Mouse (Mus musculus) MEL (cell line): Measurements from ENCODE around the gene Btbd16. TPM values are rescaled to one million over a fixed set of nuclear protein-coding genes. Genes with fewer than 3 reads are reported as not detected.

ENCODE experiments used
- DNase-seq: peaks from one replicate; pipeline ENCODE4 v3.0.0; 2011; ENCODE audit warnings: low read depth, low spot score
- H3K27ac ChIP-seq: 2 replicates; pipeline ENCODE4 v1.5.1; 2012; ENCODE audit warnings: low read depth, mild to moderate bottlenecking, control low read depth, low read length, moderate library complexity; ENCODE audit not compliant: control insufficient read depth
- H3K27me3 ChIP-seq, 2 experiments: fragments of 150-350 bp in 1 of 2; sonication (generic) in 1 of 2; 2 replicates each; pipeline ENCODE4 v1.6.1; 2012; ENCODE audit warnings: low read length in 2 of 2, mild to moderate bottlenecking in 2 of 2, improper control_type of control experiment in 1 of 2, moderate library complexity in 1 of 2; ENCODE audit not compliant: insufficient read depth in 2 of 2, control insufficient read depth in 1 of 2
- H3K36me3 ChIP-seq, 2 experiments: 2 replicates each; pipeline ENCODE4 v1.6.1; 2012 to 2014; ENCODE audit warnings: low read length in 2 of 2, improper control_type of control experiment in 1 of 2, inconsistent platforms in 1 of 2, mild to moderate bottlenecking in 1 of 2; ENCODE audit not compliant: insufficient read depth in 2 of 2, control insufficient read depth in 1 of 2
- H3K4me1 ChIP-seq, 2 experiments: fragments of 150-350 bp in 1 of 2; sonication (generic) in 1 of 2; 2 replicates each; pipeline ENCODE4 v1.6.1; 2012; ENCODE audit warnings: low read length in 2 of 2, improper control_type of control experiment in 1 of 2, mild to moderate bottlenecking in 1 of 2; ENCODE audit not compliant: insufficient read depth in 2 of 2, control insufficient read depth in 1 of 2
- H3K4me3 ChIP-seq, 2 experiments: fragments of 150-350 bp in 1 of 2; sonication (generic) in 1 of 2; 2 replicates each; pipeline ENCODE4 v1.5.1; 2012; ENCODE audit warnings: low read depth in 2 of 2, low read length in 2 of 2, mild to moderate bottlenecking in 2 of 2, moderate library complexity in 2 of 2, control low read depth in 1 of 2, improper control_type of control experiment in 1 of 2; ENCODE audit not compliant: control insufficient read depth in 1 of 2, insufficient read depth in 1 of 2
- H3K79me2 ChIP-seq: 2 replicates; pipeline ENCODE4 v1.6.1; 2012; ENCODE audit warnings: mild to moderate bottlenecking, low read length, moderate library complexity; ENCODE audit not compliant: control insufficient read depth, poor library complexity, insufficient read depth
- H3K9ac ChIP-seq: 2 replicates; pipeline ENCODE4 v1.6.1; 2012; ENCODE audit warnings: low read depth, mild to moderate bottlenecking, control low read depth, low read length, moderate library complexity; ENCODE audit not compliant: control insufficient read depth, poor library complexity, severe bottlenecking
- H3K9me3 ChIP-seq: fragments of 150-350 bp; sonication (generic); replicated peaks from 2 replicates; pipeline ENCODE4 v1.6.1; 2012; ENCODE audit warnings: mild to moderate bottlenecking, low read length, improper control_type of control experiment, moderate library complexity; ENCODE audit not compliant: insufficient read depth
- BHLHE40 ChIP-seq: IDR thresholded peaks from 2 replicates; pipeline ENCODE4 v1.6.1; 2012; ENCODE audit warnings: low read depth, mild to moderate bottlenecking, inconsistent platforms, low read length, improper control_type of control experiment, borderline replicate concordance
- CHD1 ChIP-seq: IDR thresholded peaks from 2 replicates; pipeline ENCODE4 v1.6.1; 2012; ENCODE audit warnings: low read depth, mild to moderate bottlenecking, inconsistent platforms, low read length, improper control_type of control experiment
- CHD2 ChIP-seq: IDR thresholded peaks from 2 replicates; pipeline ENCODE4 v1.6.1; 2011; ENCODE audit warnings: low read length, improper control_type of control experiment
- CTCF ChIP-seq, 3 experiments: IDR thresholded peaks in 2 of 3; conservative IDR thresholded peaks in 1 of 3; 2 replicates each; pipeline ENCODE4 v1.5.1; 2011 to 2012; ENCODE audit warnings: low read length in 3 of 3, low read depth in 2 of 3, mild to moderate bottlenecking in 2 of 3, improper control_type of control experiment in 1 of 3, inconsistent platforms in 1 of 3, mixed read lengths in 1 of 3, moderate library complexity in 1 of 3; ENCODE audit not compliant: control insufficient read depth in 1 of 3, insufficient read depth in 1 of 3, poor library complexity in 1 of 3, severe bottlenecking in 1 of 3
- E2F4 ChIP-seq: IDR thresholded peaks from 2 replicates; pipeline ENCODE4 v1.6.1; 2011; ENCODE audit warnings: low read depth, low read length, improper control_type of control experiment, borderline replicate concordance
- ELF1 ChIP-seq: IDR thresholded peaks from 2 replicates; pipeline ENCODE4 v1.6.1; 2014; ENCODE audit warnings: low read depth, mild to moderate bottlenecking, inconsistent platforms, low read length, improper control_type of control experiment, moderate library complexity
- EP300 ChIP-seq, 2 experiments: IDR thresholded peaks; 2 replicates each; pipeline ENCODE4 v1.6.1; 2011; ENCODE audit warnings: improper control_type of control experiment in 2 of 2, low read length in 2 of 2, low read depth in 1 of 2, mild to moderate bottlenecking in 1 of 2
- ETS1 ChIP-seq: IDR thresholded peaks from 2 replicates; pipeline ENCODE4 v1.6.1; 2012; ENCODE audit warnings: low read depth, mild to moderate bottlenecking, inconsistent platforms, low read length, improper control_type of control experiment, moderate library complexity
- GABPA ChIP-seq: IDR thresholded peaks from 2 replicates; pipeline ENCODE4 v1.6.1; 2012; ENCODE audit warnings: low read depth, mild to moderate bottlenecking, inconsistent platforms, low read length, improper control_type of control experiment, moderate library complexity
- GATA1 ChIP-seq: IDR thresholded peaks from 2 replicates; pipeline ENCODE4 v1.6.1; 2011; ENCODE audit warnings: low read depth, low read length, improper control_type of control experiment
- HCFC1 ChIP-seq: IDR thresholded peaks from 2 replicates; pipeline ENCODE4 v1.6.1; 2012; ENCODE audit warnings: low read depth, mild to moderate bottlenecking, inconsistent platforms, low read length, improper control_type of control experiment, moderate library complexity
- JUND ChIP-seq: IDR thresholded peaks from 2 replicates; pipeline ENCODE4 v1.6.1; 2011; ENCODE audit warnings: low read depth, mild to moderate bottlenecking, improper control_type of control experiment, low read length
- KAT2A ChIP-seq: conservative IDR thresholded peaks from 2 replicates; pipeline ENCODE4 v1.6.1; 2012; ENCODE audit warnings: low read depth, low read length, improper control_type of control experiment, inconsistent platforms
- MAFK ChIP-seq: IDR thresholded peaks from 2 replicates; pipeline ENCODE4 v1.6.1; 2011; ENCODE audit warnings: low read depth, mild to moderate bottlenecking, low read length, improper control_type of control experiment, borderline replicate concordance
- MAX ChIP-seq: IDR thresholded peaks from 2 replicates; pipeline ENCODE4 v1.6.1; 2011; ENCODE audit warnings: low read length, improper control_type of control experiment
- MAZ ChIP-seq: IDR thresholded peaks from 2 replicates; pipeline ENCODE4 v1.6.1; 2012; ENCODE audit warnings: low read depth, mild to moderate bottlenecking, inconsistent platforms, low read length, improper control_type of control experiment
- MEF2A ChIP-seq: IDR thresholded peaks from 2 replicates; pipeline ENCODE4 v1.6.1; 2014; ENCODE audit warnings: low read depth, mild to moderate bottlenecking, inconsistent platforms, low read length, improper control_type of control experiment; ENCODE audit not compliant: poor library complexity, insufficient replicate concordance, severe bottlenecking; ENCODE audit errors: extremely low read depth
- MXI1 ChIP-seq: IDR thresholded peaks from 2 replicates; pipeline ENCODE4 v1.6.1; 2011; ENCODE audit warnings: mild to moderate bottlenecking, low read depth, low read length, improper control_type of control experiment
- MYB ChIP-seq: IDR thresholded peaks from 2 replicates; pipeline ENCODE4 v1.6.1; 2011; ENCODE audit warnings: mild to moderate bottlenecking, low read depth, low read length, improper control_type of control experiment
- MYC ChIP-seq: IDR thresholded peaks from 2 replicates; pipeline ENCODE4 v1.6.1; 2011; ENCODE audit warnings: low read depth, mild to moderate bottlenecking, low read length, improper control_type of control experiment, moderate library complexity
- NRF1 ChIP-seq: IDR thresholded peaks from 2 replicates; pipeline ENCODE4 v1.6.1; 2014; ENCODE audit warnings: low read depth, mild to moderate bottlenecking, inconsistent platforms, low read length, improper control_type of control experiment, moderate library complexity; ENCODE audit not compliant: poor library complexity, insufficient read depth, severe bottlenecking
- POLR2A ChIP-seq, 2 experiments: IDR thresholded peaks; 2 replicates each; pipeline ENCODE4 v1.6.1; 2011 to 2012; ENCODE audit warnings: low read length in 2 of 2, mild to moderate bottlenecking in 2 of 2, control low read depth in 1 of 2, improper control_type of control experiment in 1 of 2, low read depth in 1 of 2, moderate library complexity in 1 of 2; ENCODE audit not compliant: control insufficient read depth in 1 of 2, insufficient read depth in 1 of 2, poor library complexity in 1 of 2
- POLR2AphosphoS5 ChIP-seq: IDR thresholded peaks from 2 replicates; pipeline ENCODE4 v1.6.1; 2012; ENCODE audit warnings: low read depth, borderline replicate concordance, mild to moderate bottlenecking, inconsistent platforms, low read length, moderate library complexity, mixed read lengths
- RAD21 ChIP-seq: IDR thresholded peaks from 2 replicates; pipeline ENCODE4 v1.6.1; 2011; ENCODE audit warnings: mild to moderate bottlenecking, low read depth, low read length, improper control_type of control experiment
- SIN3A ChIP-seq: IDR thresholded peaks from 2 replicates; pipeline ENCODE4 v1.6.1; 2012; ENCODE audit warnings: low read length, improper control_type of control experiment, inconsistent platforms
- SMC3 ChIP-seq: IDR thresholded peaks from 2 replicates; pipeline ENCODE4 v1.6.1; 2011; ENCODE audit warnings: low read depth, low read length, improper control_type of control experiment
- TAL1 ChIP-seq: IDR thresholded peaks from 2 replicates; pipeline ENCODE4 v1.6.1; 2012; ENCODE audit warnings: mild to moderate bottlenecking, inconsistent platforms, low read length, moderate library complexity, mixed read lengths
- TBP ChIP-seq: IDR thresholded peaks from 2 replicates; pipeline ENCODE4 v1.8.0; 2011; ENCODE audit warnings: low read depth, low read length, improper control_type of control experiment
- TCF12 ChIP-seq: IDR thresholded peaks from 2 replicates; pipeline ENCODE4 v1.6.1; 2014; ENCODE audit warnings: low read depth, mild to moderate bottlenecking, inconsistent platforms, low read length, improper control_type of control experiment, moderate library complexity
- UBTF ChIP-seq: IDR thresholded peaks from 2 replicates; pipeline ENCODE4 v1.6.1; 2012; ENCODE audit warnings: low read depth, mild to moderate bottlenecking, inconsistent platforms, low read length, improper control_type of control experiment, moderate library complexity, borderline replicate concordance; ENCODE audit not compliant: insufficient read depth
- USF1 ChIP-seq: IDR thresholded peaks from 2 replicates; pipeline ENCODE4 v1.6.1; 2014; ENCODE audit warnings: low read depth, mild to moderate bottlenecking, inconsistent platforms, low read length, improper control_type of control experiment, moderate library complexity
- USF2 ChIP-seq, 2 experiments: IDR thresholded peaks; 2 replicates each; pipeline ENCODE4 v1.6.1; 2011 to 2012; ENCODE audit warnings: improper control_type of control experiment in 2 of 2, low read length in 2 of 2, borderline replicate concordance in 1 of 2, inconsistent platforms in 1 of 2, low read depth in 1 of 2, mild to moderate bottlenecking in 1 of 2; ENCODE audit not compliant: insufficient read depth in 1 of 2
- ZC3H11A ChIP-seq: IDR thresholded peaks from 2 replicates; pipeline ENCODE4 v1.6.1; 2012; ENCODE audit warnings: low read depth, mild to moderate bottlenecking, inconsistent platforms, low read length, improper control_type of control experiment
- ZKSCAN1 ChIP-seq: IDR thresholded peaks from 2 replicates; pipeline ENCODE4 v1.6.1; 2012; ENCODE audit warnings: low read depth, mild to moderate bottlenecking, inconsistent platforms, low read length, improper control_type of control experiment, moderate library complexity
- ZMIZ1 ChIP-seq: IDR thresholded peaks from 2 replicates; pipeline ENCODE4 v1.6.1; 2012; ENCODE audit warnings: low read depth, mild to moderate bottlenecking, inconsistent platforms, low read length, improper control_type of control experiment, moderate library complexity
- ZNF384 ChIP-seq: IDR thresholded peaks from 2 replicates; pipeline ENCODE4 v1.6.1; 2012; ENCODE audit warnings: low read depth, mild to moderate bottlenecking, inconsistent platforms, low read length, improper control_type of control experiment
- polyA plus RNA-seq, 2 experiments: library from polyadenylated mRNA; stranded (reverse) in 1 of 2; unstranded in 1 of 2; fragments of >175 nt in 1 of 2; fragments of >200 nt in 1 of 2; gene quantifications; 2 replicates each; pipeline versions ENCODE4 v1.2.1 to v1.2.4; 2012; ENCODE audit warnings: low replicate concordance in 2 of 2, low read depth in 1 of 2; ENCODE audit not compliant: insufficient read length in 2 of 2, insufficient read depth in 1 of 2, missing spikeins in 1 of 2
- total RNA-seq: library from RNA; depleted of rRNA; stranded (reverse); fragments of 300-350 nt; gene quantifications from 2 replicates; pipeline ENCODE4 v1.2.3, GENCODE M21; 2012; rRNA removed

The Btbd16 gene
- 0.72 and 0.89 TPM in 2 replicates for total RNA-seq
- polyA plus RNA-seq: under 1 TPM in 1 of 2 experiments, not detected in 1; 0.71 TPM

DNA sequence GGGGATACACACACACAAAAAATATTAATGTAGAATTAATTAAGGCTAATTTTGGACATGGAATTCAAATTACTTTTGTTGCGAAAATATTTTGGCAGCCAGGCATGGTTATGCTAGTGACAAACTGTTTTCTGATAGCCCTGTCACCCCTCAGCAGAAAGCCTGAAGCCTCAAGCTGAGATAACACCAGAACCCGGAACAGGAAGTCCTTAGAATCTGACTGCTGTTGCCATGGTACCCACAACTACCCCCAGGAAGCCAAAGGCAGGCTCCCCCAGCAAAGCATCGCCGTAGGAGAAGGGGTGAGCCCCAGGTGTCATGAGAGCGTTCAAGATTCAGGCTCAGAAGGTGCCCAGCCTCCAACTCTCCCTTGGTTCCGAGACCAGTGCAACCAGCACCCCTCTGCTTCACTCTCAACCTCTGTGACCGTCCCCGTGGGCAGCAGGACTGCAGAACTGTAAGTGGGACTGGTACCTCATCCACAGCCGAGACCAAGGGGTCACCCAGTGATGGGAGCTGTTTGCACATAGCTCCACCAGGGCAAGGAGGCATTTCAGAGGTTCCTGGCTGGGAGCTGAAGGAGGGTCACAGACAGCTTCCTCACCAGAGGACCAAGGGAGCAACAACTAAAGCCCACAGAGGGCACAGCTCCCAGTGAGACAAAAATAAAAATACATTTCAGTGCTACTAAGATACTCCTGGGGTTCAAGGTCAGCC is at the start of gene Btbd16:
Btbd16 (plus strand) TSS at position 156 of the 717 bp plus-strand sequence.
- Histone ChIP-seq H3K79me2 (no peaks in the 10 kb centered on the region), H3K9me3 (no peaks in the 10 kb centered on the region), H3K4me1 (peaks cover 3 to 8% of the 10 kb centered on the region in 2 experiments; a peak in 3 of 4 replicates)
- no peak for TF ChIP-seq CHD1
- TF ChIP-seq GATA1: peak; percentile 80
- TF ChIP-seq SIN3A: peak; percentile 83
- TF ChIP-seq ZNF384: no peak
- no peak for TF ChIP-seq MEF2A
- no peak for TF ChIP-seq ZMIZ1
- TF ChIP-seq MYB: no peak
- TF ChIP-seq POLR2AphosphoS5: no peak
- TF ChIP-seq BHLHE40: no peak
- peak; percentile 38; the same call in 1 of the 2 replicates for TF ChIP-seq TBP
- no peak for TF ChIP-seq ZKSCAN1
- TF ChIP-seq MXI1: peak; percentile 82
- no peak for TF ChIP-seq RAD21
- TF ChIP-seq E2F4: no peak
- TF ChIP-seq POLR2A (IDR thresholded peaks at IDR 0.05; ENCODE audit: control insufficient read depth in 1 of 2, insufficient read depth in 1 of 2, low read depth in 1 of 2, low read length in 2 of 2, poor library complexity in 1 of 2): no peak
- no peak for TF ChIP-seq CTCF (IDR thresholded peaks at IDR 0.05 in 2 of 3, conservative IDR thresholded peaks at IDR 0.05 in 1 of 3; ENCODE audit: control insufficient read depth in 1 of 3, insufficient read depth in 1 of 3, low read depth in 2 of 3, low read length in 3 of 3, poor library complexity in 1 of 3, severe bottlenecking in 1 of 3)
- no peak for TF ChIP-seq USF2 (IDR thresholded peaks at IDR 0.05; ENCODE audit: borderline replicate concordance in 1 of 2, insufficient read depth in 1 of 2, low read depth in 1 of 2, low read length in 2 of 2)
- peak; percentile 49; the same call in 1 of the 2 replicates for TF ChIP-seq ETS1
- TF ChIP-seq EP300 (IDR thresholded peaks at IDR 0.05; ENCODE audit: low read depth in 1 of 2, low read length in 2 of 2): peak; percentile 44 to 59
- no peak for TF ChIP-seq MAFK
- no peak for TF ChIP-seq NRF1
- TF ChIP-seq CHD2: no peak
- TF ChIP-seq ELF1: peak; percentile 96
- TF ChIP-seq JUND: no peak
- no peak for TF ChIP-seq KAT2A
- no peak for TF ChIP-seq SMC3
- no peak for TF ChIP-seq MAX
- no peak for TF ChIP-seq ZC3H11A
- TF ChIP-seq UBTF: no peak
- no peak for TF ChIP-seq USF1
- TF ChIP-seq MAZ: no peak
- TF ChIP-seq GABPA: no peak
- no peak for TF ChIP-seq TAL1
- peak; percentile 43 for TF ChIP-seq TCF12
- no peak for TF ChIP-seq MYC
- peak; percentile 75 for TF ChIP-seq HCFC1

More for the DNA sequence above, at the start of gene Btbd16:
- H3K27me3 ChIP-seq: no peaks in the 10 kb centered on the region
- H3K36me3 ChIP-seq: peaks cover 0 to 4% of the 10 kb centered on the region in 2 experiments; a peak in 1 of 4 replicates
- peak; percentile 83 for DNase-seq
- H3K9ac ChIP-seq: peak within 1 kb of the TSS; percentile 7
- H3K27ac ChIP-seq: peak within 1 kb of the TSS; percentile 9
- H3K4me3 ChIP-seq: peak within 1 kb of the TSS; percentile 41 to 42
